Comparison of ENCODE assay signal across 25 mouse cellular contexts in genomic region chr19:5017611-5018010, GRCm38 (mm10). TPM values are rescaled to one million over a fixed set of nuclear protein-coding genes. Genes with fewer than 3 reads are reported as not detected.
DNase-seq lines count a peak whose midpoint lies in the region; ATAC-seq and TF ChIP-seq lines count a peak whose summit lies in the region.
"Had no signal": no experiment of that assay in that cellular context is flagged by ENCODE, and none has a peak within 500 bp of the region (broad histone marks: within the 10 kb centered on the region; RNA-seq: fewer than 3 reads in every experiment).

No protein-coding gene starts in this region.

- no peak overlapping the region for H3K4me2 ChIP-seq in heart, embryonic 16.5 days (ENCODE audit: low read depth, low read length)
- H3K4me2 ChIP-seq in stomach, postnatal 0 days (replicated peaks; ENCODE audit: low read depth) = no peak overlapping the region
- H3K4me2 ChIP-seq: heart, embryonic 15.5 days; hindbrain, embryonic 15.5 days; kidney, embryonic 15.5 days had no signal

- H3K27ac ChIP-seq in heart, embryonic 16.5 days (ENCODE audit: low read length) = 0 out of 2 replicates have a peak overlapping the region, but pooled peaks have one; percentile 16
- no peak overlapping the region for H3K27ac ChIP-seq in heart, embryonic 10.5 days
- peak overlapping the region; percentile 85 for H3K27ac ChIP-seq in embryonic fibroblast, embryonic 13.5 days (ENCODE audit: insufficient read depth, low read length)
- peak overlapping the region; percentile 40; the same call in 1 of the 2 replicates for H3K27ac ChIP-seq in stomach, postnatal 0 days (replicated peaks)
- H3K27ac ChIP-seq: hindbrain, embryonic 15.5 days; kidney, embryonic 15.5 days had no signal

- no peak overlapping the region for H3K4me3 ChIP-seq in heart, embryonic 16.5 days (ENCODE audit: low read length)
- no peak overlapping the region for H3K4me3 ChIP-seq in heart, embryonic 10.5 days
- no peak overlapping the region for H3K4me3 ChIP-seq in C2C12 (ENCODE audit: insufficient read depth, poor library complexity, severe bottlenecking)
- H3K4me3 ChIP-seq in embryonic fibroblast, embryonic 13.5 days (ENCODE audit: insufficient read depth, low read length) = no peak overlapping the region
- no peak overlapping the region for H3K4me3 ChIP-seq in stomach, postnatal 0 days (ENCODE audit: low read depth, low read length)
- H3K4me3 ChIP-seq: embryonic facial prominence, embryonic 13.5 days; erythroblast, embryonic 14.5 days; heart, embryonic 15.5 days; hindbrain, embryonic 15.5 days; kidney, embryonic 15.5 days had no signal

- H3K36me3 ChIP-seq in heart, embryonic 16.5 days (ENCODE audit: control insufficient read depth, insufficient read depth) = no peaks in the 10 kb centered on the region
- H3K36me3 ChIP-seq in heart, embryonic 10.5 days = no peaks in the 10 kb centered on the region
- H3K36me3 ChIP-seq in C2C12 (ENCODE audit: control insufficient read depth, insufficient read depth) = no peaks in the 10 kb centered on the region
- no peaks in the 10 kb centered on the region for H3K36me3 ChIP-seq in stomach, postnatal 0 days (ENCODE audit: control insufficient read depth, insufficient read depth, low read length)
- H3K36me3 ChIP-seq: embryonic facial prominence, embryonic 13.5 days; heart, embryonic 15.5 days; hindbrain, embryonic 15.5 days; kidney, embryonic 15.5 days had no signal

- no peaks in the 10 kb centered on the region for H3K79me3 ChIP-seq in C2C12 (ENCODE audit: low read depth)

- H3K27me3 ChIP-seq in heart, embryonic 16.5 days (ENCODE audit: control insufficient read depth, insufficient read depth, low read length) = no peaks in the 10 kb centered on the region
- no peaks in the 10 kb centered on the region for H3K27me3 ChIP-seq in heart, embryonic 10.5 days (ENCODE audit: insufficient read depth, poor library complexity, severe bottlenecking)
- H3K27me3 ChIP-seq in C2C12 (ENCODE audit: control insufficient read depth, insufficient read depth, insufficient read length) = no peaks in the 10 kb centered on the region
- no peaks in the 10 kb centered on the region for H3K27me3 ChIP-seq in stomach, postnatal 0 days (ENCODE audit: control insufficient read depth, insufficient read depth, low read length)
- H3K27me3 ChIP-seq: embryonic facial prominence, embryonic 13.5 days; heart, embryonic 15.5 days; hindbrain, embryonic 15.5 days had no signal

- 72% methylated on average over 4 of the region's 4 CpGs for WGBS in heart, embryonic 16.5 days
- WGBS in heart, embryonic 10.5 days = 84% methylated on average over 4 of the region's 4 CpGs
- 47% methylated on average over 4 of the region's 4 CpGs for WGBS in stomach, postnatal 0 days

- H3ac ChIP-seq in C2C12 (ENCODE audit: control insufficient read depth, insufficient read length, low read depth) = peak overlapping the region; percentile 28

- TF ChIP-seq CTCF in C2C12 (IDR thresholded peaks at IDR 0.05; ENCODE audit: control insufficient read depth, insufficient read depth, insufficient read length) = no peak
- TF ChIP-seq CTCF in embryonic fibroblast, embryonic 13.5 days (IDR thresholded peaks at IDR 0.05; ENCODE audit: borderline replicate concordance, insufficient read depth, low read length) = no peak
- no peak for TF ChIP-seq CTCF in stomach, postnatal 0 days (IDR thresholded peaks at IDR 0.05; ENCODE audit: low read depth)

- H3K9ac ChIP-seq in heart, embryonic 16.5 days (ENCODE audit: low read length) = no peak overlapping the region
- no peak overlapping the region for H3K9ac ChIP-seq in stomach, postnatal 0 days (ENCODE audit: low read length)
- H3K9ac ChIP-seq: embryonic facial prominence, embryonic 13.5 days; heart, embryonic 15.5 days; hindbrain, embryonic 15.5 days; kidney, embryonic 15.5 days had no signal

- H3K4me1 ChIP-seq in heart, embryonic 16.5 days (ENCODE audit: control insufficient read depth, insufficient read depth, low read length) = peaks cover 22% of the 10 kb centered on the region
- peaks cover 22% of the 10 kb centered on the region for H3K4me1 ChIP-seq in heart, embryonic 10.5 days
- peaks cover 25% of the 10 kb centered on the region for H3K4me1 ChIP-seq in embryonic fibroblast, embryonic 13.5 days (ENCODE audit: control insufficient read depth, insufficient read depth, low read length)
- H3K4me1 ChIP-seq in stomach, postnatal 0 days (replicated peaks; ENCODE audit: control insufficient read depth, insufficient read depth) = 0 out of 2 replicates have a peak, but pooled peaks cover 3% of the 10 kb centered on the region
- H3K4me1 ChIP-seq: hindbrain, embryonic 15.5 days had no signal

- H3K9me3 ChIP-seq in heart, embryonic 16.5 days (replicated peaks; ENCODE audit: control insufficient read depth, low read length) = no peaks in the 10 kb centered on the region
- no peaks in the 10 kb centered on the region for H3K9me3 ChIP-seq in heart, embryonic 10.5 days
- H3K9me3 ChIP-seq in stomach, postnatal 0 days (ENCODE audit: control insufficient read depth, low read length) = no peaks in the 10 kb centered on the region
- H3K9me3 ChIP-seq: embryonic facial prominence, embryonic 13.5 days; heart, embryonic 15.5 days; hindbrain, embryonic 15.5 days; kidney, embryonic 15.5 days had no signal

- DNase-seq in heart, embryonic 10.5 days (ENCODE audit: low spot score) = no peak
- no peak for DNase-seq in stomach, postnatal 0 days (ENCODE audit: low spot score)
- DNase-seq: adrenal gland, adult 8-10 months; adrenal gland, postnatal 36 days; cerebellum, adult 11 months; cerebellum, adult 8-10 months; cerebellum, postnatal 14 days; gastrocnemius, postnatal 25 days; heart, adult 11 months; heart, postnatal 36 days had no signal

- no peaks in the 10 kb centered on the region for H3K79me2 ChIP-seq in C2C12 (ENCODE audit: control insufficient read depth, insufficient read depth)

- no peak for ATAC-seq in heart, embryonic 16.5 days (replicated peaks; ENCODE audit: extremely low read depth, insufficient read depth, low FRiP score)
- no peak for ATAC-seq in stomach, postnatal 0 days (ENCODE audit: low FRiP score, low TSS enrichment)
- ATAC-seq in inflammation-experienced regulatory T-cells, adult 6 months = no peak
- no peak for ATAC-seq in granulocyte monocyte progenitor cell, adult 5-6 weeks (replicated peaks; ENCODE audit: poor library complexity, severe bottlenecking)
- ATAC-seq: forebrain, embryonic 16.5 days had no signal

- no peak for TF ChIP-seq EP300 in stomach, postnatal 0 days (optimal IDR thresholded peaks at IDR 0.05)

- TF ChIP-seq POLR2A in embryonic fibroblast, embryonic 13.5 days (IDR thresholded peaks at IDR 0.05; ENCODE audit: low read depth, low read length) = no peak

RNA-seq across cellular contexts. Expression of gene Slc29a2, which starts 6.0 kb away (rescaled TPM):
- 12.6 and 13.8 TPM in 2 replicates for polyA plus RNA-seq in heart, embryonic 16.5 days (2015; fragmentation: Nextera tagmentation; extraction: Ambion mirVana)
- polyA plus RNA-seq in heart, embryonic 10.5 days (2016; fragmentation: Nextera tagmentation; extraction: Ambion mirVana) = 7.6 and 12.0 TPM in 2 replicates
- polyA plus RNA-seq in C2C12 (2012; fragmentation: generic; extraction: Trizol) = 8.9 TPM
- 6.0 and 8.0 TPM in 2 replicates for polyA plus RNA-seq in embryonic fibroblast, embryonic 13.5 days (2011; ENCODE audit: insufficient read length, low read depth, missing spikeins)
- polyA plus RNA-seq in stomach, postnatal 0 days (2015; fragmentation: Nextera tagmentation; extraction: Ambion mirVana) = 1.7 and 1.8 TPM in 2 replicates
- polyA plus RNA-seq in inflammation-experienced regulatory T-cells, adult 6 months (2017; shearing (Covaris generic)) = 1 to 10 TPM in 2 of 3 experiments, under 1 TPM in 1; 0.20 to 2.4 (median 1.7) TPM
- 3.1 and 12.2 TPM in 2 replicates for total RNA-seq in granulocyte monocyte progenitor cell, adult 5-6 weeks (2014; fragmentation: Nextera tagmentation)
- 2.5 and 4.2 TPM in 2 replicates for total RNA-seq in granulocyte monocyte progenitor cell, adult 5-6 weeks (2017)

RNA-seq across cellular contexts. Expression of gene B4gat1, which starts 21.0 kb away (rescaled TPM):
- 43.4 and 43.5 TPM in 2 replicates for polyA plus RNA-seq in heart, embryonic 16.5 days (2015; fragmentation: Nextera tagmentation; extraction: Ambion mirVana)
- 42.8 and 47.8 TPM in 2 replicates for polyA plus RNA-seq in heart, embryonic 10.5 days (2016; fragmentation: Nextera tagmentation; extraction: Ambion mirVana)
- polyA plus RNA-seq in C2C12 (2012; fragmentation: generic; extraction: Trizol) = 28.1 TPM
- 31.4 and 33.5 TPM in 2 replicates for polyA plus RNA-seq in embryonic fibroblast, embryonic 13.5 days (2011; ENCODE audit: insufficient read length, low read depth, missing spikeins)
- 22.3 and 23.6 TPM in 2 replicates for polyA plus RNA-seq in stomach, postnatal 0 days (2015; fragmentation: Nextera tagmentation; extraction: Ambion mirVana)
- 10 to 100 TPM; 10.3 to 12.5 (median 10.4) TPM for polyA plus RNA-seq in inflammation-experienced regulatory T-cells, adult 6 months (2017; shearing (Covaris generic))
- total RNA-seq in granulocyte monocyte progenitor cell, adult 5-6 weeks (2014; fragmentation: Nextera tagmentation) = 4.8 and 6.1 TPM in 2 replicates
- 2.6 and 11.6 TPM in 2 replicates for total RNA-seq in granulocyte monocyte progenitor cell, adult 5-6 weeks (2017)

RNA-seq across cellular contexts. Expression of gene AC124502.3, which starts 21.1 kb away (rescaled TPM):
- polyA plus RNA-seq in heart, embryonic 16.5 days (2015; fragmentation: Nextera tagmentation; extraction: Ambion mirVana) = 2.6 and 2.7 TPM in 2 replicates
- polyA plus RNA-seq in heart, embryonic 10.5 days (2016; fragmentation: Nextera tagmentation; extraction: Ambion mirVana) = 1.6 and 2.5 TPM in 2 replicates
- polyA plus RNA-seq in C2C12 (2012; fragmentation: generic; extraction: Trizol) = 1.5 TPM
- 0.60 and 1.5 TPM in 2 replicates for polyA plus RNA-seq in embryonic fibroblast, embryonic 13.5 days (2011; ENCODE audit: insufficient read length, low read depth, missing spikeins)
- 0.24 and 1.1 TPM in 2 replicates for polyA plus RNA-seq in stomach, postnatal 0 days (2015; fragmentation: Nextera tagmentation; extraction: Ambion mirVana)
- polyA plus RNA-seq in inflammation-experienced regulatory T-cells, adult 6 months (2017; shearing (Covaris generic)) = under 1 TPM; 0.41 to 0.81 (median 0.44) TPM
- 1.3 and 1.4 TPM in 2 replicates for total RNA-seq in granulocyte monocyte progenitor cell, adult 5-6 weeks (2014; fragmentation: Nextera tagmentation)
- total RNA-seq in granulocyte monocyte progenitor cell, adult 5-6 weeks (2017) = 5.4 TPM in 1 of 2 replicates, not detected in the other
- total RNA-seq: common myeloid progenitor, adult 5-6 weeks had no signal
- polyA plus RNA-seq: intestine, postnatal 0 days had no signal

RNA-seq across cellular contexts. Expression of gene Brms1, which starts 23.5 kb away (rescaled TPM):
- polyA plus RNA-seq in heart, embryonic 16.5 days (2015; fragmentation: Nextera tagmentation; extraction: Ambion mirVana) = 29.7 and 29.9 TPM in 2 replicates
- polyA plus RNA-seq in heart, embryonic 10.5 days (2016; fragmentation: Nextera tagmentation; extraction: Ambion mirVana) = 47.1 and 58.1 TPM in 2 replicates
- polyA plus RNA-seq in C2C12 (2012; fragmentation: generic; extraction: Trizol) = 55.3 TPM
- 12.9 and 14.5 TPM in 2 replicates for polyA plus RNA-seq in embryonic fibroblast, embryonic 13.5 days (2011; ENCODE audit: insufficient read length, low read depth, missing spikeins)
- polyA plus RNA-seq in stomach, postnatal 0 days (2015; fragmentation: Nextera tagmentation; extraction: Ambion mirVana) = 42.3 and 45.6 TPM in 2 replicates
- polyA plus RNA-seq in inflammation-experienced regulatory T-cells, adult 6 months (2017; shearing (Covaris generic)) = 100 to 1,000 TPM in 2 of 3 experiments, 10 to 100 TPM in 1; 98.2 to 118 (median 109) TPM
- 32.0 and 35.7 TPM in 2 replicates for total RNA-seq in granulocyte monocyte progenitor cell, adult 5-6 weeks (2014; fragmentation: Nextera tagmentation)
- 33.6 and 43.3 TPM in 2 replicates for total RNA-seq in granulocyte monocyte progenitor cell, adult 5-6 weeks (2017)

RNA-seq across cellular contexts. Expression of gene Npas4, which starts 27.5 kb away (rescaled TPM):
- polyA plus RNA-seq in heart, embryonic 16.5 days (2015; fragmentation: Nextera tagmentation; extraction: Ambion mirVana) = 0.09 and 0.10 TPM in 2 replicates
- polyA plus RNA-seq in heart, embryonic 10.5 days (2016; fragmentation: Nextera tagmentation; extraction: Ambion mirVana) = 0.24 and 0.34 TPM in 2 replicates
- polyA plus RNA-seq in C2C12 (2012; fragmentation: generic; extraction: Trizol) = 0.60 TPM
- 4.5 and 7.4 TPM in 2 replicates for polyA plus RNA-seq in embryonic fibroblast, embryonic 13.5 days (2011; ENCODE audit: insufficient read length, low read depth, missing spikeins)
- 0.08 and 0.12 TPM in 2 replicates for polyA plus RNA-seq in stomach, postnatal 0 days (2015; fragmentation: Nextera tagmentation; extraction: Ambion mirVana)
- polyA plus RNA-seq in inflammation-experienced regulatory T-cells, adult 6 months (2017; shearing (Covaris generic)) = 1 to 10 TPM in 2 of 3 experiments, under 1 TPM in 1; 0.60 to 1.9 (median 1.4) TPM
- total RNA-seq in granulocyte monocyte progenitor cell, adult 5-6 weeks (2014; fragmentation: Nextera tagmentation) = not detected in 2 replicates
- not detected in 2 replicates for total RNA-seq in granulocyte monocyte progenitor cell, adult 5-6 weeks (2017)
- total RNA-seq: CH12.LX; common myeloid progenitor, adult 5-6 weeks; gastrocnemius, postnatal 25 days; heart, postnatal 36 days had no signal
- polyA plus RNA-seq: embryonic facial prominence, embryonic 13.5 days; erythroblast, embryonic 14.5 days; forebrain, embryonic 11.5 days had no signal
